Mouse (Mus musculus) MEL (cell line): ENCODE data around the gene Soat2. TPM values are rescaled to one million over a fixed set of nuclear protein-coding genes. Genes with fewer than 3 reads are reported as not detected.

Source experiments
- DNase-seq: peaks from one replicate; pipeline ENCODE4 v3.0.0; 2011; ENCODE audit warnings: low read depth, low spot score
- H3K27ac ChIP-seq: 2 replicates; pipeline ENCODE4 v1.5.1; 2012; ENCODE audit warnings: low read depth, mild to moderate bottlenecking, control low read depth, low read length, moderate library complexity; ENCODE audit not compliant: control insufficient read depth
- H3K27me3 ChIP-seq, 2 experiments: fragments of 150-350 bp in 1 of 2; sonication (generic) in 1 of 2; 2 replicates each; pipeline ENCODE4 v1.6.1; 2012; ENCODE audit warnings: low read length in 2 of 2, mild to moderate bottlenecking in 2 of 2, improper control_type of control experiment in 1 of 2, moderate library complexity in 1 of 2; ENCODE audit not compliant: insufficient read depth in 2 of 2, control insufficient read depth in 1 of 2
- H3K36me3 ChIP-seq, 2 experiments: 2 replicates each; pipeline ENCODE4 v1.6.1; 2012 to 2014; ENCODE audit warnings: low read length in 2 of 2, improper control_type of control experiment in 1 of 2, inconsistent platforms in 1 of 2, mild to moderate bottlenecking in 1 of 2; ENCODE audit not compliant: insufficient read depth in 2 of 2, control insufficient read depth in 1 of 2
- H3K4me1 ChIP-seq, 2 experiments: fragments of 150-350 bp in 1 of 2; sonication (generic) in 1 of 2; 2 replicates each; pipeline ENCODE4 v1.6.1; 2012; ENCODE audit warnings: low read length in 2 of 2, improper control_type of control experiment in 1 of 2, mild to moderate bottlenecking in 1 of 2; ENCODE audit not compliant: insufficient read depth in 2 of 2, control insufficient read depth in 1 of 2
- H3K4me3 ChIP-seq, 2 experiments: fragments of 150-350 bp in 1 of 2; sonication (generic) in 1 of 2; 2 replicates each; pipeline ENCODE4 v1.5.1; 2012; ENCODE audit warnings: low read depth in 2 of 2, low read length in 2 of 2, mild to moderate bottlenecking in 2 of 2, moderate library complexity in 2 of 2, control low read depth in 1 of 2, improper control_type of control experiment in 1 of 2; ENCODE audit not compliant: control insufficient read depth in 1 of 2, insufficient read depth in 1 of 2
- H3K79me2 ChIP-seq: 2 replicates; pipeline ENCODE4 v1.6.1; 2012; ENCODE audit warnings: mild to moderate bottlenecking, low read length, moderate library complexity; ENCODE audit not compliant: control insufficient read depth, poor library complexity, insufficient read depth
- H3K9ac ChIP-seq: 2 replicates; pipeline ENCODE4 v1.6.1; 2012; ENCODE audit warnings: low read depth, mild to moderate bottlenecking, control low read depth, low read length, moderate library complexity; ENCODE audit not compliant: control insufficient read depth, poor library complexity, severe bottlenecking
- H3K9me3 ChIP-seq: fragments of 150-350 bp; sonication (generic); replicated peaks from 2 replicates; pipeline ENCODE4 v1.6.1; 2012; ENCODE audit warnings: mild to moderate bottlenecking, low read length, improper control_type of control experiment, moderate library complexity; ENCODE audit not compliant: insufficient read depth
- BHLHE40 ChIP-seq: IDR thresholded peaks from 2 replicates; pipeline ENCODE4 v1.6.1; 2012; ENCODE audit warnings: low read depth, mild to moderate bottlenecking, inconsistent platforms, low read length, improper control_type of control experiment, borderline replicate concordance
- CHD1 ChIP-seq: IDR thresholded peaks from 2 replicates; pipeline ENCODE4 v1.6.1; 2012; ENCODE audit warnings: low read depth, mild to moderate bottlenecking, inconsistent platforms, low read length, improper control_type of control experiment
- CHD2 ChIP-seq: IDR thresholded peaks from 2 replicates; pipeline ENCODE4 v1.6.1; 2011; ENCODE audit warnings: low read length, improper control_type of control experiment
- E2F4 ChIP-seq: IDR thresholded peaks from 2 replicates; pipeline ENCODE4 v1.6.1; 2011; ENCODE audit warnings: low read depth, low read length, improper control_type of control experiment, borderline replicate concordance
- ELF1 ChIP-seq: IDR thresholded peaks from 2 replicates; pipeline ENCODE4 v1.6.1; 2014; ENCODE audit warnings: low read depth, mild to moderate bottlenecking, inconsistent platforms, low read length, improper control_type of control experiment, moderate library complexity
- ETS1 ChIP-seq: IDR thresholded peaks from 2 replicates; pipeline ENCODE4 v1.6.1; 2012; ENCODE audit warnings: low read depth, mild to moderate bottlenecking, inconsistent platforms, low read length, improper control_type of control experiment, moderate library complexity
- KAT2A ChIP-seq: conservative IDR thresholded peaks from 2 replicates; pipeline ENCODE4 v1.6.1; 2012; ENCODE audit warnings: low read depth, low read length, improper control_type of control experiment, inconsistent platforms
- MAFK ChIP-seq: IDR thresholded peaks from 2 replicates; pipeline ENCODE4 v1.6.1; 2011; ENCODE audit warnings: low read depth, mild to moderate bottlenecking, low read length, improper control_type of control experiment, borderline replicate concordance
- MAX ChIP-seq: IDR thresholded peaks from 2 replicates; pipeline ENCODE4 v1.6.1; 2011; ENCODE audit warnings: low read length, improper control_type of control experiment
- MYC ChIP-seq: IDR thresholded peaks from 2 replicates; pipeline ENCODE4 v1.6.1; 2011; ENCODE audit warnings: low read depth, mild to moderate bottlenecking, low read length, improper control_type of control experiment, moderate library complexity
- NELFE ChIP-seq: IDR thresholded peaks from 2 replicates; pipeline ENCODE4 v1.6.1; 2011; ENCODE audit warnings: low read depth, low read length, improper control_type of control experiment
- POLR2A ChIP-seq, 2 experiments: IDR thresholded peaks; 2 replicates each; pipeline ENCODE4 v1.6.1; 2011 to 2012; ENCODE audit warnings: low read length in 2 of 2, mild to moderate bottlenecking in 2 of 2, control low read depth in 1 of 2, improper control_type of control experiment in 1 of 2, low read depth in 1 of 2, moderate library complexity in 1 of 2; ENCODE audit not compliant: control insufficient read depth in 1 of 2, insufficient read depth in 1 of 2, poor library complexity in 1 of 2
- POLR2AphosphoS2 ChIP-seq: IDR thresholded peaks from 2 replicates; pipeline ENCODE4 v1.6.1; 2011; ENCODE audit warnings: low read length, improper control_type of control experiment
- POLR2AphosphoS5 ChIP-seq: IDR thresholded peaks from 2 replicates; pipeline ENCODE4 v1.6.1; 2012; ENCODE audit warnings: low read depth, borderline replicate concordance, mild to moderate bottlenecking, inconsistent platforms, low read length, moderate library complexity, mixed read lengths
- USF1 ChIP-seq: IDR thresholded peaks from 2 replicates; pipeline ENCODE4 v1.6.1; 2014; ENCODE audit warnings: low read depth, mild to moderate bottlenecking, inconsistent platforms, low read length, improper control_type of control experiment, moderate library complexity
- ZNF384 ChIP-seq: IDR thresholded peaks from 2 replicates; pipeline ENCODE4 v1.6.1; 2012; ENCODE audit warnings: low read depth, mild to moderate bottlenecking, inconsistent platforms, low read length, improper control_type of control experiment
- polyA plus RNA-seq, 2 experiments: library from polyadenylated mRNA; stranded (reverse) in 1 of 2; unstranded in 1 of 2; fragments of >175 nt in 1 of 2; fragments of >200 nt in 1 of 2; gene quantifications; 2 replicates each; pipeline versions ENCODE4 v1.2.1 to v1.2.4; 2012; ENCODE audit warnings: low replicate concordance in 2 of 2, low read depth in 1 of 2; ENCODE audit not compliant: insufficient read length in 2 of 2, insufficient read depth in 1 of 2, missing spikeins in 1 of 2
- total RNA-seq: library from RNA; depleted of rRNA; stranded (reverse); fragments of 300-350 nt; gene quantifications from 2 replicates; pipeline ENCODE4 v1.2.3, GENCODE M21; 2012

Gene Soat2
- total and polyA plus RNA-seq, 3 experiments = 20.0 to 44.8 TPM; not detected in 1

- TF ChIP-seq BHLHE40 = no peak; the same call in 1 of the 2 replicates
Observed at GRCm38 (mm10) chr15:102178279-102178678, 28.0 kb downstream of the Soat2 start (continued).

- H3K9ac ChIP-seq = no peak overlapping the region
- no peak for DNase-seq
- no peak overlapping the region for H3K4me3 ChIP-seq
- H3K27ac ChIP-seq = no peak overlapping the region
- no peaks in the 10 kb centered on the region for H3K9me3 ChIP-seq
- H3K79me2 ChIP-seq = no peaks in the 10 kb centered on the region
- peaks cover 4 to 17% of the 10 kb centered on the region in 2 experiments; a peak in 3 of 4 replicates for H3K4me1 ChIP-seq
- no peak for TF ChIP-seq CHD1
- TF ChIP-seq NELFE = no peak
- TF ChIP-seq ZNF384 = no peak
- TF ChIP-seq MAX = no peak
- TF ChIP-seq ETS1 = no peak
- TF ChIP-seq KAT2A = no peak
- TF ChIP-seq POLR2AphosphoS2 = no peak
- no peak for TF ChIP-seq MAFK
- no peaks in the 10 kb centered on the region for H3K27me3 ChIP-seq
- H3K36me3 ChIP-seq = peaks cover 0 to 8% of the 10 kb centered on the region in 2 experiments; a peak in 2 of 4 replicates
Observed at GRCm38 (mm10) chr15:102179106-102179505, 28.8 kb downstream of the Soat2 start.

- H3K27me3 ChIP-seq = no peaks in the 10 kb centered on the region
- TF ChIP-seq CHD2 (no peak), ELF1 (no peak), E2F4 (no peak), USF1 (no peak), MYC (no peak), POLR2A (IDR thresholded peaks at IDR 0.05; ENCODE audit: control insufficient read depth in 1 of 2, insufficient read depth in 1 of 2, low read depth in 1 of 2, low read length in 2 of 2, poor library complexity in 1 of 2) (no peak), POLR2AphosphoS5 (no peak)
- H3K9ac ChIP-seq = no peak overlapping the region
- DNase-seq = no peak
- no peak overlapping the region for H3K27ac ChIP-seq
- H3K36me3 ChIP-seq = peaks cover 0 to 8% of the 10 kb centered on the region in 2 experiments; a peak in 2 of 4 replicates
- no peak overlapping the region for H3K4me3 ChIP-seq
- no peaks in the 10 kb centered on the region for H3K79me2 ChIP-seq
- H3K4me1 ChIP-seq = peaks cover 4 to 17% of the 10 kb centered on the region in 2 experiments; a peak in 3 of 4 replicates
- H3K9me3 ChIP-seq = no peaks in the 10 kb centered on the region
Observed at GRCm38 (mm10) chr15:102179924-102180323, 29.6 kb downstream of the Soat2 start.
